Mouse (Mus musculus) B cell, adult 67 days (primary cell): Measurements from ENCODE around the gene Plod3. TPM values are rescaled to one million over a fixed set of nuclear protein-coding genes. Genes with fewer than 3 reads are reported as not detected.

ENCODE experiments used
- total RNA-seq, 2 experiments: library from RNA; stranded (reverse); gene quantifications; 4 replicates each; pipeline ENCODE4 v1.2.4; 2023

Plod3 gene
- total RNA-seq = 10 to 100 TPM; 28.1 to 28.6 TPM

GRCm38 (mm10) chr5:136986695-136987137 is at the start of gene Plod3:
Plod3 (plus strand) TSS chr5:136987019.

GRCm38 (mm10) chr5:136953015-136953414 is 33.8 kb upstream of the Plod3 start, which contains the start of gene Fis1:
Fis1 (plus strand) TSS chr5:136953275.

GRCm38 (mm10) chr5:136966331-136966730 is 20.5 kb upstream of the Plod3 start, which contains the start of gene Cldn15:
Cldn15 (plus strand) TSS chr5:136966616.

GRCm38 (mm10) chr5:136987934-136988271 is 1.1 kb downstream of the Plod3 start, which contains the start of gene Znhit1:
Znhit1 (minus strand) TSS chr5:136988021.

GRCm38 (mm10) chr5:137026092-137026491 is 39.3 kb downstream of the Plod3 start, which contains the start of gene Vgf:
Vgf (plus strand) TSS chr5:137026392.

GRCm38 (mm10) chr5:137045402-137046323 is 58.8 kb downstream of the Plod3 start, which contains the start of gene Ap1s1:
Ap1s1 (minus strand) TSS chr5:137046135.

Other genes with a start within 250 kb of the Plod3 start
- gene Col26a1, start 103.8 kb upstream of the Plod3 start, total RNA-seq = not detected
- 10 to 100 TPM; 18.2 to 33.8 TPM for gene Ift22, start 78.9 kb upstream of the Plod3 start, total RNA-seq
- gene Fis1, start 33.7 kb upstream of the Plod3 start, total RNA-seq = 100 to 1,000 TPM; 159 to 173 TPM
- gene Cldn15, start 20.4 kb upstream of the Plod3 start, total RNA-seq = under 1 TPM; 0.64 to 0.68 TPM
- 10 to 100 TPM; 24.4 to 30.5 TPM for gene Znhit1, start 1.0 kb downstream of the Plod3 start, total RNA-seq
- gene Vgf, start 39.4 kb downstream of the Plod3 start, total RNA-seq = under 1 TPM; 0.42 to 0.73 TPM
- 10 to 100 TPM; 19.3 to 19.6 TPM for gene Ap1s1, start 59.1 kb downstream of the Plod3 start, total RNA-seq
- not detected for gene Serpine1, start 85.2 kb downstream of the Plod3 start, total RNA-seq
- gene Trim56, start 129.2 kb downstream of the Plod3 start, total RNA-seq = 10 to 100 TPM; 71.9 to 92.3 TPM
- not detected for gene Muc3, start 162.3 kb downstream of the Plod3 start, total RNA-seq
- 10 to 100 TPM; 15.7 to 16.2 TPM for gene Muc3a, start 225.4 kb downstream of the Plod3 start, total RNA-seq